Mouse (Mus musculus): ENCODE data around the gene Fam192a. TPM values are rescaled to one million over a fixed set of nuclear protein-coding genes. Genes with fewer than 3 reads are reported as not detected.

The Fam192a gene
- 44.9 and 48.1 TPM in 2 replicates for polyA plus RNA-seq (2016; fragmentation: Nextera tagmentation; extraction: Ambion mirVana)

DNA sequence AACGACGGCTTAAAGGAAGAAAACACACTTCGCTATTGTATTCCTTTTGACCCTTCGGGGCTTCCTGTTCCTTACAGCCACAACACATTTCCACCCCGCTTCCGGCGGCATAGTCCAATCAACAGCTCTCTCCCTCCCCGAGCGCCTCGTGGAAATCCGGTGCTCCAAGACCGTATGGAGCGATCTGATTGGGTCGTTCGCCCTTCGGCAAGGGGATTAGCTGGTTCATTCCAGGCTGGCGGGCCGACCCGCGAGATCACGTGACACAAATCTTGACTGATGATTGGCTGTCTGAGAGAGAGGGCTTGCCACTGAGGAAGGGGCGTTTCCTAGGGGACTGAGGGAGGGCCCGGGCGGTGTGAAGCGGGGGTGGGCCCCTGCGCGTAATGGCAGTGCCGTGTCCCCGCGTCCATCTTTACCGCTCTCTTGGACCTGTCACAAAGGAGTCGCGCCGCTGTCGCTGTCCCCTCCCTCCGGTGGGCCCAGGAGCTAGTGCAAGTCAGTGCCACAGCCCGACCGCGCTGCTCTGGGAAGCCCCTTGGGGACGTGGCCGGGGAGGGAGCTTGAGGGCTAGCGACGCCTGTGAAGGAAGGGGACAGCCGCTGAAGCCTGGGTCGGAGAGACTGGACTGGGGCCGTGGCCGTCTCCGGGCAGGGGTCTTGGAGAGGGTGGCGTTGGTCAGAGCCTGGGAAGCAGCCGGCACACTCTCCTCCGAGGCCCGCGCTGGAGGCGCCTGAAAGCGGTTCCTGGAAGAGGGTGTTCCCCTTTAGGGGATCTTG lies at the start of gene Fam192a, which contains the start of gene Rspry1:
Gene Fam192a, minus strand, starts transcription at position 391 of the 779 bp plus-strand sequence.
Gene Rspry1, plus strand, starts transcription at position 331 of the 779 bp plus-strand sequence.
- 0 out of 2 replicates have a peak, but pooled peaks cover under 1% of the 10 kb centered on the region for H3K36me3 ChIP-seq
- H3K9me3 ChIP-seq (replicated peaks): no peaks in the 10 kb centered on the region
- 0% methylated on average over 54 of the region's 55 CpGs for WGBS
- H3K4me1 ChIP-seq (replicated peaks): peaks cover 8% of the 10 kb centered on the region
- peak within 1 kb of the TSS; percentile 96 for H3K9ac ChIP-seq
- H3K4me2 ChIP-seq: peak within 1 kb of the TSS; percentile 86
- H3K27me3 ChIP-seq (replicated peaks): no peaks in the 10 kb centered on the region
- peak within 1 kb of the TSS; percentile 88 for H3K4me3 ChIP-seq
- H3K27ac ChIP-seq (ENCODE audit: poor library complexity, severe bottlenecking): peak within 1 kb of the TSS; percentile 90
- ATAC-seq (ENCODE audit: insufficient number of reproducible peaks, low FRiP score): peak; percentile 100

DNA sequence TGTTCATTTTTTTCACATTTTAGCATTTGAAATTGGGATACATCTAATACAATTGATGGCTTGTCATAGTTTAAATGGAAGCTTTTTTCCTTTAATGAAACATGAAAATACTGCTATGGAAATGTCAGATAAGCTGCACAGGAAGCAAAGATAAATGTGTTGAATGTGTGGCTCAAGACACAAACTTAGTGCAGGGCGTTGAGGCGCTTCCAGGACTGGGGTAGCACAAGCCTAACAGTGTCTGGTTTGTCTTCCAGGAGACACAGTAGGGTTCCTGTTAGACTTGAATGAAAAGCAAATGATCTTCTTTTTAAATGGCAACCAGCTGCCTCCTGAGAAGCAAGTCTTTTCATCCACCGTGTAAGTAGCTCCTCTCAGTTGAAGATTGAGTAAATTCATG lies 47.7 kb upstream of the Fam192a start:
- 64% methylated on average over 3 of the region's 3 CpGs for WGBS
- H3K27me3 ChIP-seq (replicated peaks): no peaks in the 10 kb centered on the region
- H3K27ac ChIP-seq (ENCODE audit: poor library complexity, severe bottlenecking): no peak overlapping the region
- H3K4me3 ChIP-seq: no peak overlapping the region
- no peak overlapping the region for H3K9ac ChIP-seq
- no peak overlapping the region for H3K4me2 ChIP-seq
- H3K36me3 ChIP-seq: peaks cover 68% of the 10 kb centered on the region
- no peaks in the 10 kb centered on the region for H3K9me3 ChIP-seq (replicated peaks)
- no peaks in the 10 kb centered on the region for H3K4me1 ChIP-seq (replicated peaks)
- ATAC-seq (ENCODE audit: insufficient number of reproducible peaks, low FRiP score): no peak

DNA sequence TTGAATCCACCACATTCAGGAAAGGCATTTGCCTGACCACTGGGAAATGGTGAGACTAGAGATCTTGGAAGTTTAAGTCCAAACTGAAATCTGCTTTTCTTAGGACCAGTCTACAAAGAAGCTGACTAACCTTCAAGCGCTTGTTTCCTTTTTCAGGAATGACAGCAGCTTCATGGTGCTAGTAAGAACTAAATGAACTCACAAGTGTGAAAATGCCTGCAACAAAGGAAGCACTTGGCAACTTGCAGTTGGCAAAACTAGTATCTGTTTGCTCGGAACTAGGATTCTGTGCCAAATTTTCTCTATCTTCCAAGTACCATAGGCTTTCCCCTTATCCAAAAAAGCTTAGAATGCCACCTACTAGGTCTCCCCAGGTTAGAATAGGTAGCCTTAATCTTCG lies 44.4 kb upstream of the Fam192a start:
- Histone ChIP-seq H3K9ac (no peak overlapping the region), H3K9me3 (replicated peaks) (no peaks in the 10 kb centered on the region), H3K36me3 (peaks cover 57% of the 10 kb centered on the region), H3K4me2 (no peak overlapping the region), H3K27ac (ENCODE audit: poor library complexity, severe bottlenecking) (no peak overlapping the region), H3K4me1 (replicated peaks) (no peaks in the 10 kb centered on the region), H3K4me3 (no peak overlapping the region), H3K27me3 (replicated peaks) (no peaks in the 10 kb centered on the region)
- no peak for ATAC-seq (ENCODE audit: insufficient number of reproducible peaks, low FRiP score)
- WGBS: 86% methylated on average over 3 of the region's 3 CpGs

DNA sequence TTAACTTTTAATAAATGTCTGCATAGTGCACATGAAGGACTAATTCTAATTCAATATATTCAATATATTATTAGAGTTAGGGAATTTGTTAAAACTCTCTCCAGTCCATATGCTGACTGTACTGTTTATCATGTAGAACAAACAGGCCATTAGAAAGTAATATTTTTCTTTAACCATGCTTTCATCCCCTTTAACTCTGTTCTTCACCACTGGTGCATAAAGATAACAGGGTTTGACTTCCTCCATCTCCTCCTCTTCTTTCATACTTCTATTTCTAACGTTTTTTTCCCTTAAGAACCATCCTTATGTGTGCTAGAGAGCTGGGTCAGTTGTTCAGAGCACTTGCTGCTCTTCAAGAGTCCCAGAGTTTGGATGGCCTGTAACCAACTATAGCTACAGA lies 43.4 kb upstream of the Fam192a start:
- no peak overlapping the region for H3K9ac ChIP-seq
- no peaks in the 10 kb centered on the region for H3K9me3 ChIP-seq (replicated peaks)
- no peak overlapping the region for H3K4me3 ChIP-seq
- no peak overlapping the region for H3K27ac ChIP-seq (ENCODE audit: poor library complexity, severe bottlenecking)
- H3K4me2 ChIP-seq: no peak overlapping the region
- 39% methylated on average over 1 of the region's 1 CpGs for WGBS
- ATAC-seq (ENCODE audit: insufficient number of reproducible peaks, low FRiP score): no peak
- peaks cover 60% of the 10 kb centered on the region for H3K36me3 ChIP-seq
- no peaks in the 10 kb centered on the region for H3K4me1 ChIP-seq (replicated peaks)
- no peaks in the 10 kb centered on the region for H3K27me3 ChIP-seq (replicated peaks)

DNA sequence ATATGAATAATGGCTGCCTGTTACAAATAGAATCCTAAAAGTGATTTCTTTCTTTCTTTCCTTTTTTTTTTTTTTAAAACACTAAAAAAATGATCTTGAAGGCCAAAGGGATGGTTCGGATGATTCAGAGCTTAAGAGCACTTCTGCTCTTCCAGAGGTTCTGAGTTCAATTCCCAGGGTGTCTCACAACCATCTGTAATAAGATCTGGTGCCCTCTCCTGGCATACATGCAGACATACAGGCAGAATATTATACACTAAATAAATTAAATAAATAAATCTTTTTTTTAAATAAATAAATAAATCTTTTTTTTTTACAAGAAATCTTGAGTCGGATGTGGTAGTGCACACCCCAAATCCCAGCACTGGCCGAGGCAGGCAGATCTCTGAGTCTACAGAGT lies 40.1 kb upstream of the Fam192a start:
- WGBS: 90% methylated on average over 3 of the region's 3 CpGs
- Histone ChIP-seq H3K9me3 (replicated peaks) (no peaks in the 10 kb centered on the region), H3K36me3 (peaks cover 70% of the 10 kb centered on the region), H3K4me1 (replicated peaks) (no peaks in the 10 kb centered on the region), H3K27me3 (replicated peaks) (no peaks in the 10 kb centered on the region), H3K4me2 (no peak overlapping the region), H3K9ac (no peak overlapping the region), H3K4me3 (no peak overlapping the region), H3K27ac (ENCODE audit: poor library complexity, severe bottlenecking) (no peak overlapping the region)
- ATAC-seq (ENCODE audit: insufficient number of reproducible peaks, low FRiP score): no peak

DNA sequence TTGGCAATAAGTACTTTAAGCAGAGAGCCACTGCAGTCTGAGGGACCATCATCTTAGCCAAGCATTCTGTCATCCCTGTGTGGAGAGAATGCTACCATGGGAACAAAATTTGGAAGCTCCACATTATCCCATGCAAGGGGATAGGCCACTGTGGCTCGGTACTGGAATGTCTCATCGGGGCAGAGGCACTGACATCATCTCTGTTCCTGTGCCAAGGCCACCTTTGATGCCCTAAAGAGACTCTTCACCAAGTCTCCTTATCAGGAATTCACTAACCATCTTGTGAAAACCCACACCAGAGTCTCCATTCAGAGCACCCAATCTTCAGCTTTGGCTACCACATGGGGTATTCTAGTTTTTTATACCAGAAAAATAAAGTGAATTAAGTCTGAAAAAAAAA lies 39.4 kb upstream of the Fam192a start:
- Histone ChIP-seq H3K27ac (ENCODE audit: poor library complexity, severe bottlenecking) (no peak overlapping the region), H3K4me1 (replicated peaks) (no peaks in the 10 kb centered on the region), H3K27me3 (replicated peaks) (no peaks in the 10 kb centered on the region), H3K9ac (no peak overlapping the region), H3K4me3 (no peak overlapping the region), H3K4me2 (no peak overlapping the region), H3K9me3 (replicated peaks) (no peaks in the 10 kb centered on the region), H3K36me3 (peaks cover 70% of the 10 kb centered on the region)
- WGBS: 79% methylated on average over 2 of the region's 2 CpGs
- ATAC-seq (ENCODE audit: insufficient number of reproducible peaks, low FRiP score): no peak

DNA sequence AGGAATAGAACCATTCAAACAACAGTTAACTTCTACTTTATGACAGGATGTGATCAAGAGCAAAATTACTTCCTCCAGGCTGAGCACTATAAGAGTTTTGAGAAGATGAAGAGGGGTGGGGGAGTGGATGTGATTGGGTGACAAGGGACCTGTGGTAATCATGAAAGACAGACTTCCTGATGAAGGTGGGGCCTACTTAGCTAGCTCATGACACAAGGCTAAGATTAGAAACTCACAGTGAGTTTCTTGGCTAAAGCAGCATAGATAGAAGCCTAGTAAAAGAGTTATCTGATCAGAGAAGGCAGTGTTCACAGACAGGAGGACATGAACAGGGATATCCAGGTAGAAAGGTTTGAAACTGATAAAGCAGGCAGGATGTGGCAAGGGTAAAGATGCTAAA lies 32.4 kb upstream of the Fam192a start:
- no peak for ATAC-seq (ENCODE audit: insufficient number of reproducible peaks, low FRiP score)
- Histone ChIP-seq H3K4me1 (replicated peaks) (no peaks in the 10 kb centered on the region), H3K27ac (ENCODE audit: poor library complexity, severe bottlenecking) (no peak overlapping the region), H3K36me3 (peaks cover 72% of the 10 kb centered on the region), H3K4me2 (no peak overlapping the region), H3K9ac (no peak overlapping the region), H3K4me3 (no peak overlapping the region), H3K27me3 (replicated peaks) (no peaks in the 10 kb centered on the region), H3K9me3 (replicated peaks) (no peaks in the 10 kb centered on the region)

DNA sequence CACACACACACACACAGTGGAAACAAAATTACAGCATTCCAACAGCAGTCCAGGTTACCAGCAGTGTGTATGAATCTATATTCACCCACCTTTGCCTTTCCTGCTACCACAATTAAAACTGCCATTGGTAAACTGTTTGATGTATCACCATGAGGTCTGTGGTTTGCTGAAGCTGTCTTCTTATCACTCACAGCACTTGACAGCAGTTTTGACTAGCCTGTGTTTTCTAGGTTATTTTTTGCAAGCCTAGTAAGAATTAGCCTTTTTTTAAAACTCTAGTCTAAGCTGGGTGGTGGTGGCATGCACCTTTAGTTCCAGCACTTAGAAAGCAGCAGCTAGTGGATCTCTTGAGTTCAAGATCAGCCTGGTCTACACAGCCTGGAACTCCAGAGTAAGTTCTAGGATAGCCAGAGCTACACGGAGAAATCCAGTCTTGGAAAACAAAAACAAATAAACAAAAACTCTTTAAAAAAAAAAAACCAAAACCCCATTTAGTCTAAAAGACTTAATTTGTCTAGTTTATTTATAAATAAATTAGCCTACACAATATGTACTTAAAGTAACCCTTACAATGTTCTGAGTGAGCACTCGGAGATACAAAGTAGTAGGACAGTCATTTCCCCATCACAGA lies 31.9 kb upstream of the Fam192a start:
- H3K27ac ChIP-seq (ENCODE audit: poor library complexity, severe bottlenecking): no peak overlapping the region
- ATAC-seq (ENCODE audit: insufficient number of reproducible peaks, low FRiP score): no peak
- no peak overlapping the region for H3K9ac ChIP-seq
- H3K4me2 ChIP-seq: no peak overlapping the region
- H3K9me3 ChIP-seq (replicated peaks): no peaks in the 10 kb centered on the region
- no peaks in the 10 kb centered on the region for H3K4me1 ChIP-seq (replicated peaks)
- no peaks in the 10 kb centered on the region for H3K27me3 ChIP-seq (replicated peaks)
- H3K4me3 ChIP-seq: no peak overlapping the region
- peaks cover 69% of the 10 kb centered on the region for H3K36me3 ChIP-seq
- 81% methylated on average over 2 of the region's 2 CpGs for WGBS

DNA sequence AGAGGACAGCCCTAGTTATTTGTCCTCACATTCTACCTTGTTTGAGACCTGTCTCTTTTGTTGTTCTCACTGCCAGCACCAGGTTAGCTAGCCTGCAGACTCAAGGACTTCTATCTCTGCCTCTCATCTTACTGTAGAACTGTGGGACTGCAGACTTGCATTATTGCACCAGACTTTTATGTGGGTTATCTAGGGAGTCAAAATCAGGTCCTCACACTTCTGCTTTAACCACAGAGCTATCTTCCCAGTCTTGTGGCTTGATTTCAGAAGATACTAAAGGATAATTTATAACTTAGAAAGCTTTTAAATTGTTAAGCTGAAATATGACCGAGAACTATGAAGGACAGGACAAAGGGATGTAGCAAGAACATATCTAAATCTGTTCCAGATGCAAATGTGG lies 23.1 kb upstream of the Fam192a start:
- Histone ChIP-seq H3K4me3 (no peak overlapping the region), H3K9me3 (replicated peaks) (no peaks in the 10 kb centered on the region), H3K4me2 (no peak overlapping the region), H3K9ac (no peak overlapping the region), H3K27ac (ENCODE audit: poor library complexity, severe bottlenecking) (no peak overlapping the region), H3K27me3 (replicated peaks) (no peaks in the 10 kb centered on the region), H3K36me3 (peaks cover 23% of the 10 kb centered on the region), H3K4me1 (replicated peaks) (no peaks in the 10 kb centered on the region)
- 90% methylated on average over 1 of the region's 1 CpGs for WGBS
- ATAC-seq (ENCODE audit: insufficient number of reproducible peaks, low FRiP score): no peak

DNA sequence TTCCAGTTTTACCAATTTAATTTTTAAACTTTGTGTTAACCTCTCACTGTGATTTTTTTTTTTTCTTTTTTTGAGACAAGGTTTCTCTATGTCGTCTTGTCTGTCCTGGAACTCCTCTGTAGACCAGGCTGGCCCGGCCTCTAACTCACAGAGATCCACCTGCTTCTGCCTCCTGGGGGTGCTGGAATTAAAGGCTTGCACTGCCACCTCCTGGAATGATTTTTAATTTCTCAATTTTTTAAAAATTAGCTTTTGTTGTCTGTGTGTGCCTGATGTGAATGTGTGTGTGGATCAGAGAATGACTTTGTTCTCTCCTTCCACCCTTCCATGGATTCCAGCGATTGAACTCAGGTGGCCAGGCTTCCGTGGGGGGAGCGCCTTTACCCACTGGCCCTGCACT lies 5.3 kb upstream of the Fam192a start:
- WGBS: 91% methylated on average over 5 of the region's 5 CpGs
- Histone ChIP-seq H3K4me1 (replicated peaks) (no peaks in the 10 kb centered on the region; the same call in 1 of the 2 replicates), H3K27me3 (replicated peaks) (no peaks in the 10 kb centered on the region), H3K27ac (ENCODE audit: poor library complexity, severe bottlenecking) (no peak overlapping the region), H3K36me3 (peaks cover 8% of the 10 kb centered on the region; the same call in 1 of the 2 replicates), H3K9me3 (replicated peaks) (no peaks in the 10 kb centered on the region), H3K9ac (no peak overlapping the region), H3K4me2 (no peak overlapping the region), H3K4me3 (no peak overlapping the region)
- ATAC-seq (ENCODE audit: insufficient number of reproducible peaks, low FRiP score): no peak

DNA sequence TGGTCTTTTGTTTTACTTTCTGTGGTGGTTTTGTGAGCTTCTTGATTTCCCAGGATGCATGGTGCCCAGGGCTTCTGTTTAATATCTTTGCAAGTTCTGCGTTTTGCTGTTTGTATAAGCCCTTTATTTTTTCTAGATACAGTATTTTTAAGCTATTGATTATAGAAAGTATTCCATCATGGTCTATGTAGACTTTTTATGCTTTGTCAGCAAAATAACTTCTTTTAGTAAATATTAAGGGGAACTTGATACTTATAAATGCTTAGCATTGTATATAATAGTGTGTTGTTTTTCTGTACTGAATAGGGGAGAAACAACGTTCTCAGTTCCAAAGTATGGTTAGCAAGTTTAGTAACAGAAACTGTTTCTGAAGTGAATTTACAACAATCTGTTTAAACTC lies 2.2 kb upstream of the Fam192a start:
- H3K4me1 ChIP-seq (replicated peaks): peaks cover 8% of the 10 kb centered on the region
- no peaks in the 10 kb centered on the region for H3K9me3 ChIP-seq (replicated peaks)
- H3K4me2 ChIP-seq: no peak overlapping the region
- H3K27ac ChIP-seq (ENCODE audit: poor library complexity, severe bottlenecking): no peak overlapping the region
- no peak for ATAC-seq (ENCODE audit: insufficient number of reproducible peaks, low FRiP score)
- WGBS: 82% methylated on average over 2 of the region's 2 CpGs
- peaks cover 8% of the 10 kb centered on the region; the same call in 1 of the 2 replicates for H3K36me3 ChIP-seq
- no peak overlapping the region for H3K4me3 ChIP-seq
- no peaks in the 10 kb centered on the region for H3K27me3 ChIP-seq (replicated peaks)
- no peak overlapping the region for H3K9ac ChIP-seq
